Mouse (Mus musculus) hindbrain, embryonic 12.5 days (tissue): ENCODE measurements at regions not wholly inside any gene's neighbourhood (a gene's known extent, or its start where the extent isn't known, plus 50 kb on each side); places are given as distances from the start of the nearest gene placed in this dataset.

Source experiments
- ATAC-seq: fragments of 200-750 bp; cut with Nextera tagmentation; 2 replicates; pipeline ENCODE4 v1.8.0; 2017; ENCODE audit warnings: moderate TSS enrichment; ENCODE audit not compliant: low FRiP score
- H3K27ac ChIP-seq: fragments of 300-500 bp; sonication (generic); 2 replicates; pipeline ENCODE4 v1.5.1; 2016; ENCODE audit warnings: mild to moderate bottlenecking
- H3K27me3 ChIP-seq: fragments of 300-500 bp; sonication (generic); 2 replicates; pipeline ENCODE4 v1.6.1; 2016; ENCODE audit warnings: mild to moderate bottlenecking
- H3K36me3 ChIP-seq: fragments of 300-500 bp; sonication (generic); 2 replicates; pipeline ENCODE4 v1.6.1; 2016; ENCODE audit warnings: mild to moderate bottlenecking
- H3K4me1 ChIP-seq: fragments of 300-500 bp; sonication (generic); 2 replicates; pipeline ENCODE4 v1.6.1; 2016
- H3K4me2 ChIP-seq: fragments of 300-500 bp; sonication (generic); replicated peaks from 2 replicates; pipeline ENCODE4 v1.6.1; 2016; ENCODE audit warnings: mild to moderate bottlenecking
- H3K4me3 ChIP-seq: fragments of 300-500 bp; sonication (generic); 2 replicates; pipeline ENCODE4 v1.5.1; 2016; ENCODE audit warnings: mild to moderate bottlenecking
- H3K9ac ChIP-seq: fragments of 300-500 bp; sonication (generic); 2 replicates; pipeline ENCODE4 v1.6.1; 2016; ENCODE audit warnings: mild to moderate bottlenecking, moderate library complexity
- H3K9me3 ChIP-seq: fragments of 300-500 bp; sonication (generic); replicated peaks from 2 replicates; pipeline ENCODE4 v1.6.1; 2016; ENCODE audit warnings: mild to moderate bottlenecking
- WGBS: fragments of 180-500 bp; shearing (Covaris S2); methylation state at CpG from one replicate; pipeline ENCODE4 v1.1.7; 2016; 5-methylcytosine and 5-hydroxymethylcytosine counted together

DNA sequence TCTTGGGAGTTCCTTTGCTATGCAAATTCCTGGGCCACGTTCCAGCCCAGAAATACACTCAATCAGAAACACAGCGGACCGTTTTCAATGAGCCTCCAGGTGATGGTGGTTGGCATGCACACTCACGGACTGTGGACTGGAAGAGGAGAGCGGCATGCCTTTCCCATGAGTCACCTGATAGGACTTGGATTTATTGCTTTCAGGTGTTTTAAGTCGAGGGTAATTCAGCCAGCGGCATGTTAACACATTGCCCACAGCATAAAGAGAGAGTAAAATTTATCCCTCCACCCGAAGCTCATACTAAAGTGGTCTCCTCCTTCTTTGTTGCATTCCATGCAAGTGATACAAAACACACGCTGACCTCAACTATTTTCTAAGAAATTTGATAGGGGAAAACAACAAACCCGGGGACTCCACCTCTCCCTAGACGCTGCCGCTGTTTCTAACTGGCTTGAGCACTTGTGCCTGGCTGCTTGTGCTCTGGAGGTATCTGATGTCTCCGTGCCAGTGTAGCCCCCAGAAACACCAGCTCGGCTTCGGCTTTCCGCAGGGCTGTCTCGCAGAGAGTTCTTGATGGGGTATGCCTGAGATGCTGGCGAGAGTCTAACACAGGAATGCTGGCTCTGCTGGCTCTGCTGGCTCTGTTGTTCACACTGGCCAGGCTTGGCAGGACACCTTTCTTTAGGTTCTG is 208.4 kb upstream of the Tgfbr2 start:
- H3K9me3 ChIP-seq, result no peaks in the 10 kb centered on the region

DNA sequence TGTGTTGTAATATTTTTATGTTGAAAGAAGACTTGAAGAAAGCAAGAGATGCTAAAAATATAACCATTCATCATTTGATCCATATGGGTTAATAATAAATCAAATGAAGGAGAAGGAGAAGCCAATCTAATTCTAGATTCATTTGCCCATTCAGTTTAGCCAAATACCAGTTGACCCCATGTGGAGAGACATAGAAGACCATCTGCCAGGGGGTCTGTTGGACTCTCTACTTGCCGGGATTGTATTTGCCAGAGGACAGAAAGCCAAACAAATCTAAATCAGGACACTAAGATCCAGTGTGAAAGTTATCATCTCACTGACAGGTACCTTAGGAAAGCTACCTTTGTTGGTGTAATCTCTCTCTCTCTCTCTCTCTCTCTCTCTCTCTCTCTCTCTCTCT is 202.5 kb upstream of the Tgfbr2 start:
- Histone ChIP-seq H3K4me2 (no peak overlapping the region), H3K9ac (no peak overlapping the region), H3K36me3 (no peaks in the 10 kb centered on the region), H3K27me3 (no peaks in the 10 kb centered on the region), H3K27ac (no peak overlapping the region), H3K4me1 (peaks cover 7% of the 10 kb centered on the region), H3K4me3 (no peak overlapping the region), H3K9me3 (no peaks in the 10 kb centered on the region)
- ATAC-seq, result no peak
- WGBS, result 32% methylated on average over 1 of the region's 1 CpGs

More for the DNA sequence above, 208.4 kb upstream of the Tgfbr2 start:
- H3K4me3 ChIP-seq, result no peak overlapping the region
- no peaks in the 10 kb centered on the region for H3K36me3 ChIP-seq
- peak overlapping the region; percentile 71 for H3K27ac ChIP-seq
- H3K27me3 ChIP-seq, result no peaks in the 10 kb centered on the region
- 48% methylated on average over 18 of the region's 18 CpGs for WGBS
- H3K4me1 ChIP-seq, result peaks cover 13% of the 10 kb centered on the region
- no peak overlapping the region for H3K9ac ChIP-seq
- ATAC-seq, result no peak
- H3K4me2 ChIP-seq, result peak overlapping the region; percentile 21; the same call in 1 of the 2 replicates

DNA sequence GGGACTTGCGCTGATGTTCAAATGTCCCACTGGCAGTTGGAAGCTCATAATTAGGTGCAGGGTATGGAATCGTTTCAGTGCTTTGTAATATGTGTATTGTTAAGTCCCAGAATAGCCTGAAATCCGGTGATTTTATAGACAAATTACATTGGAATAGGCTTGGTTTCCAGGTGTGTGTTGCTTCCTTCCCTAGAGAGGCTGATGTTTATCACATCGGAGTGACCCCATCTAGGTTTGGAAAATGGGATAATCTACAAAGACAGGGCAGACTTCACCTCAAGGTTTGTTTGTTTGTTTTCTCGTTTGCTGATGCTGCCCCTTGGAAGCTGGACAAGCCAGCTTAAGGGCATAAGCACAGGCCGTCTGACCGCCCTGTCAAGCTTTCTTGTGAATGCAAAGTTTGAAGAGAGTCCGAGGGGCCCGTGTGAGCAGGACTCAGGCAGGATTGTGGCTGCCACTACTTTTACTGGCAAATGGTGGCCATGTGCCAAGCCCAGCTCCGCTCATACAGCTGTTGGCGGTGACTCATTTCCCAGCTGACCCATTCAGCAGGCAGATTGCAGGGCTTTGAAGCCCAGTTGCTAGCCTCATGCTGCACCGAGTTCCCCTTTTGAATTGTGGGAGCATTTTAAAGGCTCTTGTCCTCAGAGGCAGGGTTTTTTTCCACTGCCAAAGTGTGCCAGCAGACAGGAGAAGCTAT is 200.6 kb upstream of the Tgfbr2 start:
- WGBS, result 73% methylated on average over 12 of the region's 12 CpGs
- H3K4me2 ChIP-seq, result no peak overlapping the region
- H3K27me3 ChIP-seq, result no peaks in the 10 kb centered on the region
- no peak overlapping the region for H3K27ac ChIP-seq
- no peak overlapping the region for H3K4me3 ChIP-seq
- no peak overlapping the region for H3K9ac ChIP-seq
- no peaks in the 10 kb centered on the region for H3K36me3 ChIP-seq
- ATAC-seq, result no peak
- no peaks in the 10 kb centered on the region for H3K9me3 ChIP-seq
- peaks cover 7% of the 10 kb centered on the region for H3K4me1 ChIP-seq

DNA sequence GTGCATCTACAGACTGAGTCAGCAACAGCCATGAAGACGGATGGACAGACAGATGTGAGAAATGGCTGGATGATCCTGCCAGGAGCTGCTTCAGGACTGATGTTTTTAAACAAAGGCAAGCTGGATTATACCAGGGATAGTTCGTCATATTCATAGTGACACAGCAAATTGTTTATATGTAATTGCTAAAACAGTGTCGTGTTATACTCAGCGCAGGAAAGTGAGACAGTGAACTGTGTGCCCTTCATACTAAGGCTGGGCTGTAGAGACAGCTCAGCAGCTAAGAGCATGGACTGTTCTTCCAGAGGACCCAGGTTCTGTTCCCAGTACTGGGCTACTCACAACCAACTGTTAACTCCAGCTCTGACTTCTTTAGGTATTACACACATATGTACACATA is 199.2 kb upstream of the Tgfbr2 start:
- Histone ChIP-seq H3K4me2 (no peak overlapping the region), H3K9ac (no peak overlapping the region), H3K27ac (no peak overlapping the region), H3K27me3 (no peaks in the 10 kb centered on the region), H3K9me3 (no peaks in the 10 kb centered on the region), H3K36me3 (no peaks in the 10 kb centered on the region), H3K4me3 (no peak overlapping the region), H3K4me1 (peaks cover 7% of the 10 kb centered on the region)
- 90% methylated on average over 4 of the region's 4 CpGs for WGBS
- no peak for ATAC-seq

DNA sequence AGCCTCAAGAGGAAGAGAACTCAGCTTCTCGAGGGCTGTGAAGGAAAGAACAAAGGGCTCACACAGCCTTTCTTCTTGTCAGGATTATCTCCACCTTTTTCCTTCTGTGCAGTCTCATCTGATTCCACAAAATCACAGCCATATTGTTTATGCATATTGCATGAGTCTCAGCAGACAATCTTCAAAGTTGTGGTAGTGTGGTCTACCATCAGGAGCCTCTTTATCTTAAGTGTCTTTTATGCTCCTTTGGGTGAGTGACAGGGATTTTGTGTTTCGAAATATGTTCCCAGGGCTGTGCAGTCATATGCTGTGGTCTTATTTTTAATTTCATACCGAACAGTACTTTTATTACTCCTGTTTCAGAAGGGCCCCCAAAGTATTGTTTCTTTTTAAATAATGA is 198.2 kb upstream of the Tgfbr2 start:
- H3K9me3 ChIP-seq, result no peaks in the 10 kb centered on the region
- H3K36me3 ChIP-seq, result no peaks in the 10 kb centered on the region
- no peak overlapping the region for H3K4me2 ChIP-seq
- H3K27me3 ChIP-seq, result no peaks in the 10 kb centered on the region
- H3K4me1 ChIP-seq, result peaks cover 13% of the 10 kb centered on the region
- WGBS, result 75% methylated on average over 3 of the region's 3 CpGs
- H3K9ac ChIP-seq, result no peak overlapping the region
- H3K4me3 ChIP-seq, result no peak overlapping the region
- no peak for ATAC-seq
- H3K27ac ChIP-seq, result no peak overlapping the region

DNA sequence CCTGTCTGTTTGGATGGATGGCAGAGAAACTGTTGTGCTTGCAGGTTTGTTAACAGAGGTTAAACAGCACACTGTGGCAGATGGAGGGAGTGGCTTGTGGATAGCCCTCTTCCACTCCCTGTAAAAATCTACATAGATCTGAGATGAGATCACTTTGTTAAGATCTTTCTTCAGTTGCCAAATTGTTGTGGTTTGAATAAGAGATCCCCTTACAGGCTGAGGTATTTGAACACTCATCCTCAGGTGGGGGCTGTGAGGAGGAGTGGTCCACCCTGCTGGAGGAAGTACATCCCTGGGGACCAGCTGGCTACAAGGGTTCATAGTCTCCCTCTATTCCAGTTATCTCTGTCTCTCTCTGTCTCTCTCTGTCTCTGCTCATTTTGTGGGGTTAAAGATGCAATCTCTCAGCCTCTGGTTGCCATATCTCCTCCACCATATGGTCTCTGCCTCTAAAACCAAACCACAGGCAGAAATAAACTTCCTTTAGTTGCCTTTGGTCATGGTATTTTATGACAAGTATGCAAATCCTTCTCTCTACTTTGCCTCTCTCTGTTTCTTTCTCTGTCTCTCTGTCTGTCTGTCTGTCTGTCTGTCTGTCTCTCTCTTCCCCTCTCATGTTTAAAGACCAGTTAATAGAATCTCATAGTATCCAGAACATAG is 194.0 kb upstream of the Tgfbr2 start:
- Histone ChIP-seq H3K9me3 (no peaks in the 10 kb centered on the region), H3K9ac (no peak overlapping the region), H3K27ac (no peak overlapping the region), H3K4me1 (peaks cover 12% of the 10 kb centered on the region), H3K4me2 (no peak overlapping the region), H3K36me3 (no peaks in the 10 kb centered on the region), H3K27me3 (no peaks in the 10 kb centered on the region), H3K4me3 (no peak overlapping the region)
- ATAC-seq, result no peak

DNA sequence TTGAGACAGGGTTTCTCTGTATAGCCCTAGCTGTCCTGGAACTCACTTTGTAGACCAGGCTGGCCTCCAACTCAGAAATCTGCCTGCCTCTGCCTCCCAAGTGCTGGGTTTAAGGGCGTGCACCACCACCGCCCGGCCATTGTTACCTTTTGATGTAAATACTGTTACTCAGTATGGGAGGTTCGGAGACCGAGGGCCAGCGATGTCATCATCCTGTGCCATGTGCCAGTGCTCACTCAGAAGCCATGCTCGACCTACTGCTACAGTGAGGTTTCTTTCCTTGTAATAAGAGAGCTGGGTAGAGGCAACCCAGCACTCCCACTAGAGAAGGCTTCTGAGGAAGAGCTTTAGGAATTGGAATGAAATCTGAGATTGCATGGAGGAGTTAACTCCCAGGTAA is 191.6 kb upstream of the Tgfbr2 start:
- Histone ChIP-seq H3K9me3 (peaks cover 5% of the 10 kb centered on the region; the same call in 1 of the 2 replicates), H3K4me2 (no peak overlapping the region), H3K27me3 (no peaks in the 10 kb centered on the region), H3K4me1 (peaks cover 12% of the 10 kb centered on the region), H3K9ac (no peak overlapping the region), H3K4me3 (no peak overlapping the region), H3K36me3 (no peaks in the 10 kb centered on the region), H3K27ac (no peak overlapping the region)
- ATAC-seq, result no peak
- WGBS, result 95% methylated on average over 7 of the region's 7 CpGs

DNA sequence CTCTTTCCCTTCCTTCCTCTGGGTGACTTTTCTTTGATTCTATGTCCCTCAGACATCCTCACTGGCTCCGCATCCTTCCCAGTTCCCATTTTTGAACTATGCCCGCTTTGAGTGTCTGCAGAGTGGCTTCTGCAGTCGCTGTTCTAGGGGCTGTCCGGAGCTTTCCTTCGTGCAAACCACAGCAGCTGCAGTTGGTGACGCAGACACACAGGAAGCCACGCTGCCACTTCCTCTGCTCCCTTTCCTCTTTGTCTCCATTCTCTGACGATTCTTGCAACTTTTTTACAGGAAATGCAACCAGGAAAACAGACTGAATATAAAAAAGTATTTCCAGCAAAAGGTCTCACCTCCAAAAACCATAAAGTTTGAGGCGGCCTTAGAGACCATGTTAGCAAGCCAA is 191.0 kb upstream of the Tgfbr2 start:
- H3K27me3 ChIP-seq, result no peaks in the 10 kb centered on the region
- H3K27ac ChIP-seq, result no peak overlapping the region
- H3K9me3 ChIP-seq, result peaks cover 8% of the 10 kb centered on the region; the same call in 1 of the 2 replicates
- no peak overlapping the region for H3K4me3 ChIP-seq
- peaks cover 12% of the 10 kb centered on the region for H3K4me1 ChIP-seq
- no peak for ATAC-seq
- H3K4me2 ChIP-seq, result no peak overlapping the region
- H3K36me3 ChIP-seq, result no peaks in the 10 kb centered on the region
- H3K9ac ChIP-seq, result no peak overlapping the region
- 85% methylated on average over 9 of the region's 9 CpGs for WGBS

DNA sequence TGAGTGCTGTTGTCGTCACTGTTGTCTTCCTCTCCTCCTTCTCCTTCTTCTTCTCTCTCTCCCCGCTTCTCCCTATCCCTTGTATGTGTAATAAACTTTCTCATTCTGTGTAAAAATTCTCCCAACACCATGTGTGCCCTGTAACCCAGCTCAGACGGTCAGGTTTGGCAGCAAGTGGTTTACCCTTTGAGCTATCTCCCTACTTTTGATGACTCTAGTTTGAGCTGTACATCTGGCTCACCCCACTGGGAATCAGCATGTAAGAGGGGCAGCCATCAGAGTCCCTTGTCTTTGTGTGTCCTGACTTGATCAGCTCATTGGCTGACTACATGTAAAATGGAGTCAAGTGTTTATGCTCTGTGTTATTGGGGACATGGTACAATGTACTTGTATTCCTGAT is 190.5 kb upstream of the Tgfbr2 start:
- no peak overlapping the region for H3K9ac ChIP-seq
- no peak overlapping the region for H3K4me3 ChIP-seq
- no peaks in the 10 kb centered on the region for H3K27me3 ChIP-seq
- no peak for ATAC-seq
- no peak overlapping the region for H3K27ac ChIP-seq
- H3K36me3 ChIP-seq, result no peaks in the 10 kb centered on the region
- H3K4me1 ChIP-seq, result peaks cover 12% of the 10 kb centered on the region
- 72% methylated on average over 3 of the region's 3 CpGs for WGBS
- H3K9me3 ChIP-seq, result peaks cover 8% of the 10 kb centered on the region; the same call in 1 of the 2 replicates
- no peak overlapping the region for H3K4me2 ChIP-seq

DNA sequence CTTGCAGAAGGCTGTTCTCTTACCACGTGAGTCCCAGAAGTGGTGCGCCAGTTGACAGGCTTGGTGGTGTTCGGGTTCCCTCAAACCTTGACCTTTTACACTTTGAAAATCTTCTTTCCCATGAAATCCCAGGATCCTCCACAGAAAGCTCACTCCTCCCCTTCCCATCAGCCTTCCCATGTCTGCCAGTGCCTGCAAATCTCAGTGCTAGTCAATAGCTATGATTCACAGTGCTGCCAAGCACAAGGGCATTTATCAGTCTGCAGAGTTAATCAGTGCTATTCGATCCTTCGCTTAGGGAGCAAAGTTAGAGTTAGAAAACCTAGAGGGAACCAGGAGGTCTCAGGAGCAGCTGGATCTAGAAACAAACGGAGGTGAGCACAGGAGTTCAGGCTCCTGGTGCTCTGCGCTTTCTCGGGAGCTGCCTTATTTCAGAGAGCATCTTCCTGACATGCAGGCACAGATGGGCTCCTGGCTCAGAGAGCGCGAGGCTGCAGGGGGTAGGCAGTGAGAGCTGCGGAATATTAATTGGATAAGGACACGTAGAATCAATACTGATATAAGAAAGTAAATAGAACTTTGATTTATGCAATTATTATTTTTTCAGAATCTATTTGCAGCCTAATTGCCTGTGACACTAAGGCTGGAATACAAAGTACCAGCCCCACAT is 190.0 kb upstream of the Tgfbr2 start:
- no peak overlapping the region for H3K4me3 ChIP-seq
- no peak overlapping the region for H3K4me2 ChIP-seq
- no peak for ATAC-seq
- no peak overlapping the region for H3K9ac ChIP-seq
- H3K27ac ChIP-seq, result no peak overlapping the region
- 73% methylated on average over 12 of the region's 12 CpGs for WGBS
- H3K9me3 ChIP-seq, result peaks cover 8% of the 10 kb centered on the region; the same call in 1 of the 2 replicates
- no peaks in the 10 kb centered on the region for H3K27me3 ChIP-seq
- H3K36me3 ChIP-seq, result no peaks in the 10 kb centered on the region
- H3K4me1 ChIP-seq, result peaks cover 12% of the 10 kb centered on the region

DNA sequence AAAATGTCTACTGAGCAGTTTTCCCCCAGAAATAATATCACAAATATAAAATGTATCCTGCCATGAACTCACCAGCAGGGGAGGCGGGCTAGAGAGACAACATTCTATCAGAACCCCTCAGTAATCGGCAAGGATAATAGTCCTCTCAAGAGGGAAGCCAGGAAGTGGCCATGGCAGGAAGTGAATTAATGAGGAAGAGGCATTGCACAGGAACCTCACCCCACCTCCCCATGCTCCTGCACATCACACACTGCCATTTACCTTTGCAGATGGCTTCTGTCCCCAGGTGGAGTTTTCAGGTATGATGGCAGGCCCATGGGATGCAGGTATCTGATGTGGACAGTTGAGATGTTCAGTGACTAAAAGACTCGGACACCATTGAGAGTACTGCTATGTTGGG is 185.9 kb upstream of the Tgfbr2 start:
- Histone ChIP-seq H3K27ac (no peak overlapping the region), H3K9me3 (peaks cover 8% of the 10 kb centered on the region; the same call in 1 of the 2 replicates), H3K9ac (no peak overlapping the region), H3K4me2 (no peak overlapping the region), H3K27me3 (no peaks in the 10 kb centered on the region), H3K36me3 (no peaks in the 10 kb centered on the region), H3K4me3 (no peak overlapping the region), H3K4me1 (peaks cover 7% of the 10 kb centered on the region; the same call in 1 of the 2 replicates)
- 78% methylated on average over 3 of the region's 3 CpGs for WGBS
- ATAC-seq, result no peak

DNA sequence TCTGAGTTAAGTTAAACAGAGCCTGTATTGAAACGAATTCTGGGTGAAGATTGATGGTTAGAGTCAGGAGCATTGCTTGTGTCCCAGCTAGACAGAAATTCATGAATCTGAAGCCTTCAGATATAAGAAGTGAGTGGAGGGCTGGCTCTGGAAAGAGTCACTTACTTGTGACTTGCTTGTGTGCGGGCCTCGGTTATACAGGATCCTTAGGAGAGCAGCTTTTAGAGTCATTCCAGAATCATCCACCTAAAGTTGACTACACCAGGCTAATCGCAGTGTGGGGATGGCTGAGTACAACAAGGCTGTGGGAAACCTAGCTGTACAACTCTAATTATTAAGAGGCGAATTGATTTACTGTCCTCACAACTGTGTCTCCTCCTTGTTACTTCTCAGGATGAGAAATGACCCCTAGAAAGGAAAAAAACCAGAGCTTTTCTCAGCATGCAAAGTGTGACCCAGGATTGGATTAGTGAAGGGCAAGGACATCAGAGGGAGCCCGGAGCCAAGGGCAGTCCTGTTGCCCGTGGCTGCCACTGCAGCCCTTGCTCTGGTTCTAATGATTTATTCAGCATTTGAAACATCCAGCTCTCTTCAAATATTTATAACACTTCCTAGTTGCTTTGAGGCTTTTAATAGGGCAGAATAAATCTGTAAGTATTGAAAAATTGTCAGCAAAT is 179.0 kb upstream of the Tgfbr2 start:
- Histone ChIP-seq H3K27me3 (no peaks in the 10 kb centered on the region), H3K4me3 (no peak overlapping the region), H3K9ac (no peak overlapping the region), H3K4me1 (0 out of 2 replicates have a peak, but pooled peaks cover 3% of the 10 kb centered on the region), H3K9me3 (no peaks in the 10 kb centered on the region), H3K4me2 (no peak overlapping the region), H3K27ac (no peak overlapping the region), H3K36me3 (no peaks in the 10 kb centered on the region)
- WGBS, result 79% methylated on average over 7 of the region's 7 CpGs
- ATAC-seq, result no peak
